Mouse (Mus musculus): ENCODE measurements at regions not wholly inside any gene's neighbourhood (a gene's known extent, or its start where the extent isn't known, plus 50 kb on each side); places are given as distances from the start of the nearest gene placed in this dataset.

DNA sequence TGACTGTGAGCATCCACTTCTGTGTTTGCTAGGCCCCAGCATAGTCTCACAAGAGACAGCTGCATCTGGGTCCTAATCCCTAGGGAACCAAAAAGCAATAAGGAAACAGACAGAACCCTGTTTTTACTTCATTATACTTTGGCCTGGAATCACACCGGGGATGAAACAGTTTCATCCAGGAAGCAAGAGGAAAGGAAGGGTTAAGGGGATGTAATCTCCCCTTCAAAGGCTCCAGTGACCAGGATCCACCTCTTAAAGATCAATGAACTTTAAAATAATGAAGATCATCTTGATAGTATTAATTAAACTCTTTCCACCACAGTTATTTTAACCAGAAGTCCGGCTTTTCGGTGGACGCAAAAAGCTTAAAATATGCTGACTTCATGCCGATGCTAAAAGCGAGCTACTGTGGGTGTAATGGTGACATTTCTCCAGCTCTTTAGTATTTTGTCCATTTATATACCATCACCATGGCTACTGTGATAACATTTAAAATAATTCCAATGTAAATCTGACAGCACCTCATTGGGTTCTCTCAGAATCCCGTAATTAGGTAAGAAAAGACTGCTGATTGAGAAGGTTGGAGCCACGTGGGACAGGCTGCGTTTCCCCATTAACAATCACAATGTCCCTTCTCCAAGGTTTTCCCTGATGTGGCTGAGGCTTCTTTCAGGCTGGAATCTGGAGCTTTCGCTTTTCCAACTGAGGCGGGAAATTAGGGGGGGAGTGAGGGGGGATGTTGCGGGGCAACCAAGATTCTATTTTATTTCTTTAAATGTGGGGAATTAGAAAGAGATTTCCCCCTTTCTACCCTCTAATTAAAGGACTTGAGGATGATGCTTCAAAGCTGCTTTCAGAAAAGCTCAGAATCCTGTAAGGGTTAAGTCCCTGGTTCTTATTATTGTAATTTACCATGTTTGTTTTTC, 560.0 kb upstream of the Pdzrn3 start:
- TF ChIP-seq CTCF (IDR thresholded peaks at IDR 0.05; ENCODE audit: control insufficient read depth, insufficient read depth, low read length) (no peak), POLR2A (IDR thresholded peaks at IDR 0.05; ENCODE audit: borderline replicate concordance, control insufficient read depth, low read depth, low read length) (no peak)
